Mouse (Mus musculus) left cerebral cortex, adult 18-20 months (tissue): ENCODE measurements around the gene Rnf8. TPM values are rescaled to one million over a fixed set of nuclear protein-coding genes. Genes with fewer than 3 reads are reported as not detected.

Experiments
- DNase-seq, 2 experiments: peaks; one replicate each; pipeline ENCODE4 v3.0.0; 2021 to 2022; ENCODE audit warnings: low spot score in 2 of 2, mixed read lengths in 1 of 2
- microRNA-seq, 2 experiments: library from miRNA; unstranded; fragments of <30 nt; microRNA quantifications; one replicate each; pipeline ENCODE4 v1.2.0; 2021
- total RNA-seq, 2 experiments: library from RNA; stranded (reverse); gene quantifications; 2 replicates each; pipeline ENCODE4 v1.2.3; 2021

Gene Rnf8
- total RNA-seq, 2 experiments from 2014 or later, result 53.8 to 66.2 TPM

GRCm38 (mm10) chr17:29679038-29679767 lies 64.6 kb downstream of the Rnf8 start:
- DNase-seq, result no peak

GRCm38 (mm10) chr17:29680174-29680573 lies 65.6 kb downstream of the Rnf8 start:
- no peak for DNase-seq

- no peak for DNase-seq
Observed at GRCm38 (mm10) chr17:29680921-29681320, 66.3 kb downstream of the Rnf8 start.

- DNase-seq, result no peak
Observed at GRCm38 (mm10) chr17:29681669-29682068, 67.1 kb downstream of the Rnf8 start.

- DNase-seq, result no peak
Observed at GRCm38 (mm10) chr17:29682261-29682660, 67.7 kb downstream of the Rnf8 start.

- DNase-seq, result no peak
Observed at GRCm38 (mm10) chr17:29683127-29683526, 68.5 kb downstream of the Rnf8 start.

- DNase-seq, result no peak
Observed at GRCm38 (mm10) chr17:29684275-29684674, 69.7 kb downstream of the Rnf8 start.

GRCm38 (mm10) chr17:29686771-29687170 lies 72.2 kb downstream of the Rnf8 start:
- no peak for DNase-seq

GRCm38 (mm10) chr17:29687373-29687772 lies 72.8 kb downstream of the Rnf8 start:
- no peak for DNase-seq

GRCm38 (mm10) chr17:29688610-29689009 lies 74.0 kb downstream of the Rnf8 start:
- DNase-seq, result no peak

GRCm38 (mm10) chr17:29690257-29690656 lies 75.7 kb downstream of the Rnf8 start:
- DNase-seq, result no peak

GRCm38 (mm10) chr17:29692827-29693226 lies 78.2 kb downstream of the Rnf8 start:
- DNase-seq, result no peak

GRCm38 (mm10) chr17:29693571-29693970 lies 79.0 kb downstream of the Rnf8 start:
- DNase-seq, result no peak

GRCm38 (mm10) chr17:29694516-29694915 lies 79.9 kb downstream of the Rnf8 start:
- DNase-seq, result no peak

Small RNAs within 50 kb of the gene (microRNA-seq; reads per million reads assigned to microRNA genes)
- gene Mir7667, result 0 reads per million in 2 experiments

Other genes with a start within 250 kb of the Rnf8 start
- 10 to 100 TPM in 1 of 2 experiments, 1 to 10 TPM in 1; 6.9 to 16.9 TPM for gene Pim1, start 124.0 kb upstream of the Rnf8 start, total RNA-seq
- not detected for gene Gm17657, start 65.2 kb upstream of the Rnf8 start, total RNA-seq
- 10 to 100 TPM; 36.4 to 38.5 TPM for gene Tbc1d22b, start 65.0 kb upstream of the Rnf8 start, total RNA-seq
- gene Tmem217, start 62.4 kb upstream of the Rnf8 start, total RNA-seq, result not detected
- gene Gm28043, start 86 bp downstream of the Rnf8 start, total RNA-seq, result 1 to 10 TPM; 3.2 to 3.7 TPM
- 100 to 1,000 TPM; 139 to 142 TPM for gene Cmtr1, start 45.8 kb downstream of the Rnf8 start, total RNA-seq
- 10 to 100 TPM; 16.7 to 18.7 TPM for gene Ccdc167, start 102.3 kb downstream of the Rnf8 start, total RNA-seq